Mouse (Mus musculus): ENCODE data around the gene Inha.
A peak's percentile ranks its signal among the peaks of the same experiment; 100 is the strongest.

Gene Inha

GRCm38 (mm10) chr1:75490785-75491551 is 15.9 kb upstream of the Inha start:
- DNase-seq, result no peak

- no peak for DNase-seq
Measured at GRCm38 (mm10) chr1:75492579-75493170, 14.2 kb upstream of the Inha start.

GRCm38 (mm10) chr1:75494878-75495548 is 11.9 kb upstream of the Inha start:
- peak; percentile 73 for DNase-seq

GRCm38 (mm10) chr1:75498897-75499296 is 8.0 kb upstream of the Inha start:
- DNase-seq, result no peak

GRCm38 (mm10) chr1:75499441-75499840 is 7.4 kb upstream of the Inha start:
- DNase-seq, result no peak

DNA sequence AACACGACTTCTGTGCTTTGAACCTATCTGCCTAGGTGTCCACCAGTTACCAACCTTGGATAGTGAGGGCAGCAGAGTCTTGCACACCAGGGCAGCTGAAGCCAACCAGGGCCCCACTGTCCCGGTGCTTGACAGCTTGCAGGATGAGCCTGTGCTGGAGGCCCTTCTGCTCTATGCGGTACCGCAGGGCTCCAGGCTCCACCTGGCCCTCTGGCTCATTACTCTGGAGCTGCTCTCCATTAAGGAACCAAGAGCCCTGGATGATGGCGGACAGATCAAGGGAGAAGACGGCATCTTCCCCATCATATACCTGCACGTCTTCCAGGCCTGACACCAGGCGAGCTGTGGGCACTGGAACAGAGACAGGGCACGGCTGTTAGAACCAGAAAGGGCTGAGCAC is 5.0 kb upstream of the Inha start:
- DNase-seq, result no peak

GRCm38 (mm10) chr1:75502945-75503650 is 3.8 kb upstream of the Inha start:
- no peak for DNase-seq

DNA sequence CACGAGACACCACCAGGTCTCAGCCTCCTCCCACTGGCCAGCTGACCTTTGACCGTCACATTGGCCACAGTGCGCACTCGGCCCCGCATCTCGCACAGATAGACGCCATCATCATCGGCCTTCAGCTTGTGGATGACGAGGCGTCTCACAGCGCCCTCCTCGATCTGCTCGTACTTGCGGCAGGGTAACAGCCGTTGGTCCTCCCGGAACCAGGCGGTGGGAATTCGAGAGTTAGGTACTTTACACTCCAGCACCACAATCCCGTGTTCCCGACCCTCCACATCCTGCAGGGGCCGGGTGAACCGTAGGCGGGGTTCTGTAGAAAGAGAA is 3.3 kb upstream of the Inha start:
- no peak for DNase-seq

GRCm38 (mm10) chr1:75504256-75505045 is 2.4 kb upstream of the Inha start:
- no peak for DNase-seq

DNA sequence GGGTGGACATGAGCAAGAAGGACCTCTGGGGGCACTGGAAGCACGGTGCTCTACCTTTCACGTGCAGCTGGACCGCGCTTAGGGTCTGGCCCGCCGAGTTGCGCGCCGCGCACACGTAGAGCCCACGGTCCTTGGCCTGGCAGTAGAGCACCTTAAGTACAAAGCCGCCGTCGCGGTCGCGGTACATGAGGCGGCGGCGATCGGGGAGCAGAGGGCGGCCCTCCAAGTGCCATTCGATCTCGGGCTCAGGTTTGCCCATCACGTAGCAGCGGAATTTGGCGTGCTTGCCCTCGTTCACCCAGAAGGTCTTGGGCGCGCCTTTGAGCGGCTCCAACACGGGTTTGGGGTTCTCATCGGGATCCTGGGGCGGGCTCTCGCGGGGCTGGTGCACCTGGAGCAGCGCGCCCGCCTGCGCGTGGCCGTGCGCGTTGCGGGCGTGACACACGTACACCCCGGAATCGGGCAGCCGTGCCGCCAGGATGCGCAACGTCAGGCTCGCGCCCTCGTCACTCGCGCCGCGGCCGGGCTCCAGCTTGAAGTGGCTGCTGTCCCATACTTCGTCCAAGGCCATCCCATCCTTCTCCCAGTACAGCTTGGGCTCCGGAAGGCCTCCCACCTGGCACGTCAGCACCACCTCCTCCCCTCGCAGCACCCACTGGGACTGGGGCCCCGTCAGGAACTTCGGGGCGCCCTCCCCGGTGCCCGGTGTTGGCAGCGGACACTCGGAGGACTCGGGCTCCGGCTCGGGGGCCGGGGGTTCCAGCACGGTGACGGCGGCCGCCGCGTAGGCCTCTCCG is 1.5 kb upstream of the Inha start:
- DNase-seq, result peak; percentile 76

DNA sequence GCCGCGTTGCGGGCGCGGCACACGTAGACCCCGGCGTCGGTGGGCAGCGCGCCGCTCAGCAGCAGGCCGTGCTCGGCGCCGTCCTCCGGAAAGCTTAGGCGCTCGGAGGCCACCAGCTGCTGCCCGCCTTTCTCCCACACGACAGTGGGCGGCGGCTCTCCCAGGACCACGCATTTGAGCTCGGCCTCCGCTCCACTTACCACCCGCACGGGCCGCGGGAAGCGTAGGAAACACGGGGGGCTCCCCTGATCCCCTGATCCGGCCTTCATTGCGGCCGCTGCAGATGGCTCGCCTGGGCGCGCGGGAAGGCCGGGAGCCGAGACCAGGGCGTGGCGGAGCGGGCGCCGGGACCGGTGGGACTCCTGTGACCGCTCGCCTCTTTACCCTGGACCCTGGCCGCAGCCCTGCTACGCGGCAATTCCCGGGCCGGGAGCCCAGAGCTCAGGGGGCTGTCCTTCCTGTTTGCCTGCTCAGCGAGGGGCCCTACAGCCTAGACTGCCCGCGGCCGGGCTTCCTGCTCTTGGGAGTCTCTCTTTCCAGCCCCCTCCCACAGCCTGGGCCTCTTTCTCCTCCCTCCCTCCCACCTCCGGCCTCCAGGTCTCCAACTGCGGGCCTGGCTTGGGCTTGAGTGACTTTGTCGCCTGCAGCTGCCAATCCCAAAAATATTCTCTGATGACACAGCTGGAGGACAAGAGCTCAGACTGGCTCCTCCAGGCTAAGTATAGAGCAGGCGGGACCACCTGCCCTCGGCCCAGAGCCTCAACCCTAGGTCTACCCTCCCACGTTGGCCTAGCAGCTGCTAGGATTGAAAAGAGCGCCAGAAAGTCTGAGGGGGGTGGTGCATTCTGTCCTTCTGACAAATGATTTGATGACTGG is 683 bp upstream of the Inha start, which contains the start of gene Obsl1:
Gene Obsl1, minus strand, starts transcription at position 497 of the 876 bp plus-strand sequence.
- DNase-seq, result peak; percentile 86

DNA sequence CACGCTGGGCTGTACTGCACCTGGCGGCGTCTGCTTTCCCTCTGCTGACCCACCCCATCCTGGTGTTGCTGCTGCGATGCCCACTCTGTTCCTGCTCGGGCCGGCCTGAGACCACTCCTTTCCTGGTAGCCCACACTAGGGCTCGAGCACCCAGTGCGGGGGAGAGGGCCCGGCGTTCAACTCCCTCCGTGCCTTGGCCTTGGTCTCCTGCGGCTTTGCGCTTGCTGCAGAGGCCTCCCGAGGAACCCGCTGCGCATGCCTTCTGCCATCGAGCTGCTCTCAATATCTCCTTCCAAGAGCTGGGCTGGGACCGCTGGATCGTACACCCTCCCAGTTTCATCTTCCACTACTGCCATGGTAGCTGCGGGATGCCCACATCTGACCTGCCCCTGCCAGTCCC is 2.7 kb downstream of the Inha start:
- no peak for DNase-seq

DNA sequence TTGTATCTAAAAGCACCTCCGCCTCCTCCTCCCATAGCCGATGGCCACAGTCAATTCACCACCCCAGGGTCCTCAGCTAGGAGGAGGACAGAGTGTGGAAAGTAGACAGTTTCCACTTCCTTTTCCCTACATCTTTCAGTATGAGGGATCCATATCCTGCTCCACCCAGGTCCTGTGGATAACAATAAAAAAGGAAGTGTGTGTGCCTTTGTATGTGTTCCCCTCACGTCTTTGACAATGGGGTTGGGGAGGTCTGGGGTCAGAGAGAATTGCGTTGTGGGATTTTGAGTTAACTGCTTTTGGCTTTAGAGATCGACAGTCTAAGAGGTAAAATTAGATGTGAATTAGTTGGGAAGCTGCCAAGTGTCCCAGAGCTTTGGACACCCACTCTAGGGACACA is 3.3 kb downstream of the Inha start:
- no peak for DNase-seq

- no peak for DNase-seq
Measured at GRCm38 (mm10) chr1:75511437-75512210, 4.7 kb downstream of the Inha start.

DNA sequence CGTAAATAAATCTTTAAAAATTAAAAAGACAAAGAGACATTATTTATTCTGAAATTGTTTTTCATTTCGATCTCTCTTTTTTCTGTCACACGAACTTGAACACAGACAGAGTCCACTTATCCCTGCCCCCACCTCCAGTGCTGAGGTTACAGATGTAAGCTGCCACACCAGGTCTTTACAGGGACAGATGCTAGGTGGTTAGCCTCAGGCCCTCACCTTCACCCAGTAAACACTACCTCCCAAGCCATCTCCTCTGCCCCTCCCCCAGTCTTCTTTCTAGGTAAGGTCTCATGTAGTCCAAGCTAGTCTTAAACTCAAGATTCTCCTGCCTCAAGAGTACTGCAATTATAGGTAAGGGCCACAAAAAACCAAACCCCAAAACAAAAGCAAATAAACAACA is 5.7 kb downstream of the Inha start:
- no peak for DNase-seq

- DNase-seq, result no peak
Measured at GRCm38 (mm10) chr1:75516703-75517380, 10.0 kb downstream of the Inha start.

- no peak for DNase-seq
Measured at GRCm38 (mm10) chr1:75517984-75518383, 11.1 kb downstream of the Inha start.

DNA sequence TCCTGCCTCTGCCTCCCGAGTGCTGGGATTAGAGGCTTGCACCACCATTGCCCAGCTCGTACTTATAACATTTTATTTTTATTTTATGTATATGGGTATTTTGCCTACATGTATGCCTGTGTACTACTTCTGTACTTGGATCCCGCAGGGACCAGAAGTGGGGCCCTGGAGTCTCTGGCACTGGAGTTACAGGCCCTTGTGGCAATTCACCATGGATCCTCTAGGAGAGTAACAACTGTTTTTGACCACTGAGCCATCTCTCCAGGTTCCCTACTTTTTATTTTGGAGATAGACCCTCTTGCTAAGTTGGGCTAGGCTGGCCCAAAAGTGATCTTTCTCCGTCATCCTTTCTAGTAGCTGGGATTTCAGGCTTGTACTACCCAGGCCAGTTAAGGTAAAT is 11.6 kb downstream of the Inha start:
- no peak for DNase-seq

- DNase-seq, result no peak
Measured at GRCm38 (mm10) chr1:75519576-75519975, 12.7 kb downstream of the Inha start.

All from retina, postnatal 1 day (tissue).